Mouse (Mus musculus): ENCODE measurements around the gene Arfgap1. TPM values are rescaled to one million over a fixed set of nuclear protein-coding genes. Genes with fewer than 3 reads are reported as not detected.
A peak's percentile ranks its signal among the peaks of the same experiment; 100 is the strongest.

Gene Arfgap1
- total and polyA plus RNA-seq, 3 experiments = 50.5 to 57.1 TPM; not detected in 1

DNA sequence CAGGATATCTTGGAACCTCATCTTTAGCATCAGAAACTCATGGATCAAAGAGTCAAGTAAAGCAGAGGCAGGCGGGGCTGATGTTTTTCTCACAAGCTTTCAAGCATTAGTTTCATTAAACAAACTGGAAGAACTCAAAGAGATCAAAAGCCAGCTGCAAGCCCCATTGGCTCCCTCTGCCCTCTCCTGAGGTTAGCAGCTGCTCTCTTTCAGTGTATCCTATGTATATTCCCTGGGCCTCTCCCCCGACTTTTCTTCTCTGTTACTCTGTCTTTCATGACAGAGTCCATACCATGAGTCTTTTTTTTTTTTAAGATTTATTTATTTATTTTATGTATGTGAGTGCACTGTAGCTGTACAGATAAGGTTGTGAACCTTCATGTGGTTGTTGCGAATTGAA is 6.8 kb upstream of the Arfgap1 start:
- H3K27me3 ChIP-seq (ENCODE audit: control insufficient read depth in 1 of 2, insufficient read depth in 2 of 2, low read length in 2 of 2) = peaks cover 4 to 9% of the 10 kb centered on the region in 2 experiments

GRCm38 (mm10) chr2:180962616-180963308 is 4.3 kb upstream of the Arfgap1 start:
- H3K4me3 ChIP-seq (ENCODE audit: control insufficient read depth in 1 of 2, insufficient read depth in 1 of 2, low read depth in 2 of 2, low read length in 2 of 2) = no peak overlapping the region
- H3K79me2 ChIP-seq (ENCODE audit: control insufficient read depth, insufficient read depth, low read length, poor library complexity) = peaks cover 7% of the 10 kb centered on the region
- peaks cover 0 to 9% of the 10 kb centered on the region in 2 experiments; a peak in 1 of 4 replicates for H3K36me3 ChIP-seq (ENCODE audit: control insufficient read depth in 1 of 2, insufficient read depth in 2 of 2, low read length in 2 of 2)
- peaks cover 0 to 7% of the 10 kb centered on the region in 2 experiments; a peak in 1 of 4 replicates for H3K4me1 ChIP-seq (ENCODE audit: control insufficient read depth in 1 of 2, insufficient read depth in 2 of 2, low read length in 2 of 2)
- H3K9me3 ChIP-seq (replicated peaks; ENCODE audit: insufficient read depth, low read length) = no peaks in the 10 kb centered on the region
- H3K27me3 ChIP-seq (ENCODE audit: control insufficient read depth in 1 of 2, insufficient read depth in 2 of 2, low read length in 2 of 2) = peaks cover 3 to 4% of the 10 kb centered on the region in 2 experiments; a peak in 3 of 4 replicates
- 0 out of 2 replicates have a peak, but pooled peaks have one; percentile 25 for TF ChIP-seq GATA1 (IDR thresholded peaks at IDR 0.05; ENCODE audit: low read depth, low read length)
- TF ChIP-seq RAD21 (IDR thresholded peaks at IDR 0.05; ENCODE audit: low read depth, low read length) = no peak
- no peak for TF ChIP-seq NELFE (IDR thresholded peaks at IDR 0.05; ENCODE audit: low read depth, low read length)
- peak; percentile 56; the same call in 1 of the 2 replicates for TF ChIP-seq RCOR1 (IDR thresholded peaks at IDR 0.05; ENCODE audit: low read depth, low read length)
- TF ChIP-seq BHLHE40 (IDR thresholded peaks at IDR 0.05; ENCODE audit: borderline replicate concordance, low read depth, low read length) = peak; percentile 30; the same call in 1 of the 2 replicates
- H3K9ac ChIP-seq (ENCODE audit: control insufficient read depth, low read depth, low read length, poor library complexity, severe bottlenecking) = no peak overlapping the region
- no peak overlapping the region for H3K27ac ChIP-seq (ENCODE audit: control insufficient read depth, low read depth, low read length)
- DNase-seq (ENCODE audit: low read depth, low spot score) = no peak

More for the DNA sequence above, 6.8 kb upstream of the Arfgap1 start:
- no peak for TF ChIP-seq NELFE (IDR thresholded peaks at IDR 0.05; ENCODE audit: low read depth, low read length)
- TF ChIP-seq USF1 (IDR thresholded peaks at IDR 0.05; ENCODE audit: low read depth, low read length) = no peak
- no peak for TF ChIP-seq CHD1 (IDR thresholded peaks at IDR 0.05; ENCODE audit: low read depth, low read length)
- no peak for TF ChIP-seq E2F4 (IDR thresholded peaks at IDR 0.05; ENCODE audit: borderline replicate concordance, low read depth, low read length)
- TF ChIP-seq MAX (IDR thresholded peaks at IDR 0.05; ENCODE audit: low read length) = no peak
- no peak for TF ChIP-seq TBP (IDR thresholded peaks at IDR 0.05; ENCODE audit: low read depth, low read length)
- no peak for TF ChIP-seq MAZ (IDR thresholded peaks at IDR 0.05; ENCODE audit: low read depth, low read length)
- no peak for TF ChIP-seq HCFC1 (IDR thresholded peaks at IDR 0.05; ENCODE audit: low read depth, low read length)
- no peak for TF ChIP-seq UBTF (IDR thresholded peaks at IDR 0.05; ENCODE audit: borderline replicate concordance, insufficient read depth, low read depth, low read length)
- no peak for TF ChIP-seq SIN3A (IDR thresholded peaks at IDR 0.05; ENCODE audit: low read length)
- no peak for TF ChIP-seq NRF1 (IDR thresholded peaks at IDR 0.05; ENCODE audit: insufficient read depth, low read depth, low read length, poor library complexity, severe bottlenecking)
- TF ChIP-seq RCOR1 (IDR thresholded peaks at IDR 0.05; ENCODE audit: low read depth, low read length) = no peak
- TF ChIP-seq POLR2AphosphoS2 (IDR thresholded peaks at IDR 0.05; ENCODE audit: low read length) = no peak
- no peak for TF ChIP-seq JUND (IDR thresholded peaks at IDR 0.05; ENCODE audit: low read depth, low read length)
- TF ChIP-seq ZMIZ1 (IDR thresholded peaks at IDR 0.05; ENCODE audit: low read depth, low read length) = no peak
- no peak for TF ChIP-seq ZKSCAN1 (IDR thresholded peaks at IDR 0.05; ENCODE audit: low read depth, low read length)
- Histone ChIP-seq H3K79me2 (ENCODE audit: control insufficient read depth, insufficient read depth, low read length, poor library complexity) (no peaks in the 10 kb centered on the region), H3K4me1 (ENCODE audit: control insufficient read depth in 1 of 2, insufficient read depth in 2 of 2, low read length in 2 of 2) (peaks cover 0 to 7% of the 10 kb centered on the region in 2 experiments; a peak in 1 of 4 replicates), H3K9me3 (replicated peaks; ENCODE audit: insufficient read depth, low read length) (no peaks in the 10 kb centered on the region), H3K4me3 (ENCODE audit: control insufficient read depth in 1 of 2, insufficient read depth in 1 of 2, low read depth in 2 of 2, low read length in 2 of 2) (no peak overlapping the region), H3K27ac (ENCODE audit: control insufficient read depth, low read depth, low read length) (no peak overlapping the region), H3K9ac (ENCODE audit: control insufficient read depth, low read depth, low read length, poor library complexity, severe bottlenecking) (no peak overlapping the region), H3K36me3 (ENCODE audit: control insufficient read depth in 1 of 2, insufficient read depth in 2 of 2, low read length in 2 of 2) (peaks cover 0 to 5% of the 10 kb centered on the region in 2 experiments; a peak in 1 of 4 replicates)
- DNase-seq (ENCODE audit: low read depth, low spot score) = no peak
